ENCODE assay signal across 13 mouse cellular contexts in the genomic region with DNA sequence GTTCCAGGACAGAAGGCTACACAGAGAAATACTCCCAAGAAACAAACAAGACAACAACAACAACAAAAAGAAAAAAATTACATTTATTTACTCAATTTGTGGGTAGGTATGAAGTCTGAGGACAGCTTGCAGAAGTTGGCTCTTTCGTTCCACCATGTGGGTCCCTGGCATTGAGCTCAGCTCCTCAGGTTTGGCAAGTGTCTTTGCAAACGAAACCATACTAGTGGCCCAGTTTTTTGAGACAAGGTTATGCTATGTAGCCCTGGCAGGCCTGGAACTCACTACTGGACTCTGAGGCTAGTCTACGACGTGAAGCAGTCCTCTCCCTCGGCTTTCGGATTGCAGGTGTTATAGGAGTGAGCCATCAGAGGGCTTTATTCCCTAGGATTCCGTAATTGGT. TPM values are rescaled to one million over a fixed set of nuclear protein-coding genes. Genes with fewer than 3 reads are reported as not detected.
DNase-seq lines count a peak whose midpoint lies in the region; ATAC-seq and TF ChIP-seq lines count a peak whose summit lies in the region.
"Had no signal": no experiment of that assay in that cellular context is flagged by ENCODE, and none has a peak within 500 bp of the region (broad histone marks: within the 10 kb centered on the region; RNA-seq: fewer than 3 reads in every experiment).

No protein-coding gene starts in this region.

- H3K9me3 ChIP-seq in hindbrain, embryonic 10.5 days = peaks cover 3% of the 10 kb centered on the region; the same call in 1 of the 2 replicates
- H3K9me3 ChIP-seq in hindbrain, embryonic 16.5 days (ENCODE audit: control insufficient read depth, low read length) = no peaks in the 10 kb centered on the region
- H3K9me3 ChIP-seq in liver, postnatal 0 days (ENCODE audit: low read length) = no peaks in the 10 kb centered on the region
- H3K9me3 ChIP-seq in liver, embryonic 11.5 days (ENCODE audit: control insufficient read depth, low read length) = no peaks in the 10 kb centered on the region
- no peaks in the 10 kb centered on the region for H3K9me3 ChIP-seq in limb, embryonic 10.5 days (replicated peaks)
- H3K9me3 ChIP-seq: hindbrain, embryonic 15.5 days; limb, embryonic 13.5 days had no signal

- 29% methylated on average over 7 of the region's 7 CpGs for WGBS in cerebellum, adult 2 months
- 60% methylated on average over 7 of the region's 7 CpGs for WGBS in hindbrain, embryonic 10.5 days
- 61% methylated on average over 7 of the region's 7 CpGs for WGBS in hindbrain, embryonic 16.5 days
- 52% methylated on average over 7 of the region's 7 CpGs for WGBS in liver, postnatal 0 days (ENCODE audit: insufficient replicate concordance)
- 59% methylated on average over 7 of the region's 7 CpGs for WGBS in liver, embryonic 11.5 days
- 30% methylated on average over 7 of the region's 7 CpGs for WGBS in limb, embryonic 10.5 days

- no peaks in the 10 kb centered on the region for H3K27me3 ChIP-seq in cerebellum, adult 2 months (ENCODE audit: control insufficient read depth, insufficient read depth, low read length)
- H3K27me3 ChIP-seq in hindbrain, embryonic 10.5 days (ENCODE audit: insufficient read depth, poor library complexity, severe bottlenecking) = no peaks in the 10 kb centered on the region
- H3K27me3 ChIP-seq in hindbrain, embryonic 16.5 days (replicated peaks; ENCODE audit: control insufficient read depth, insufficient read depth, low read length) = no peaks in the 10 kb centered on the region
- H3K27me3 ChIP-seq in liver, postnatal 0 days (ENCODE audit: insufficient read depth, low read length) = no peaks in the 10 kb centered on the region
- no peaks in the 10 kb centered on the region for H3K27me3 ChIP-seq in liver, embryonic 11.5 days (replicated peaks; ENCODE audit: control insufficient read depth, insufficient read depth, low read length)
- peaks cover 4% of the 10 kb centered on the region; the same call in 1 of the 2 replicates for H3K27me3 ChIP-seq in limb, embryonic 10.5 days (ENCODE audit: low read depth, poor library complexity, severe bottlenecking)
- H3K27me3 ChIP-seq: hindbrain, embryonic 15.5 days; limb, embryonic 13.5 days had no signal

- H3K4me2 ChIP-seq in hindbrain, embryonic 16.5 days (ENCODE audit: low read length) = no peak overlapping the region
- no peak overlapping the region for H3K4me2 ChIP-seq in liver, postnatal 0 days (ENCODE audit: low read depth, low read length)
- H3K4me2 ChIP-seq in liver, embryonic 11.5 days = no peak overlapping the region
- H3K4me2 ChIP-seq: hindbrain, embryonic 15.5 days; limb, embryonic 13.5 days had no signal

- H3K9ac ChIP-seq in hindbrain, embryonic 16.5 days (ENCODE audit: low read depth, low read length) = no peak overlapping the region
- no peak overlapping the region; the same call in 1 of the 2 replicates for H3K9ac ChIP-seq in liver, postnatal 0 days (replicated peaks)
- no peak overlapping the region for H3K9ac ChIP-seq in liver, embryonic 11.5 days (ENCODE audit: low read depth, low read length)
- H3K9ac ChIP-seq: hindbrain, embryonic 15.5 days; limb, embryonic 13.5 days had no signal

- DNase-seq in cerebellum, adult 2 months = no peak
- DNase-seq in cerebellum, adult 11 months = no peak
- DNase-seq in hindbrain, embryonic 10.5 days (ENCODE audit: low spot score) = no peak
- no peak for DNase-seq in liver, postnatal 0 days
- DNase-seq in liver, embryonic 11.5 days (ENCODE audit: low spot score) = no peak
- DNase-seq in limb, embryonic 10.5 days (ENCODE audit: low spot score) = no peak
- no peak for DNase-seq in gastrocnemius, adult 8-10 months (ENCODE audit: low spot score in 2 of 2)
- DNase-seq: right cerebral cortex, postnatal 25 days; thymus, postnatal 36 days had no signal

- H3K4me1 ChIP-seq in cerebellum, adult 2 months (ENCODE audit: control insufficient read depth, insufficient read depth, low read length) = peaks cover 11% of the 10 kb centered on the region
- peaks cover 34% of the 10 kb centered on the region for H3K4me1 ChIP-seq in hindbrain, embryonic 10.5 days (replicated peaks)
- H3K4me1 ChIP-seq in hindbrain, embryonic 16.5 days (ENCODE audit: control insufficient read depth, insufficient read depth, low read depth, low read length) = peaks cover 15% of the 10 kb centered on the region
- peaks cover 34% of the 10 kb centered on the region for H3K4me1 ChIP-seq in liver, postnatal 0 days (ENCODE audit: insufficient read depth)
- peaks cover 32% of the 10 kb centered on the region for H3K4me1 ChIP-seq in liver, embryonic 11.5 days (replicated peaks; ENCODE audit: control insufficient read depth, insufficient read depth, low read length)
- H3K4me1 ChIP-seq in limb, embryonic 10.5 days = peaks cover 50% of the 10 kb centered on the region

- TF ChIP-seq CTCF in cerebellum, adult 2 months (IDR thresholded peaks at IDR 0.05; ENCODE audit: borderline replicate concordance, insufficient read depth, low read depth, low read length) = no peak
- TF ChIP-seq CTCF in liver, postnatal 0 days (IDR thresholded peaks at IDR 0.05; ENCODE audit: low read depth) = no peak

- H3K36me3 ChIP-seq in hindbrain, embryonic 10.5 days = no peaks in the 10 kb centered on the region
- no peaks in the 10 kb centered on the region for H3K36me3 ChIP-seq in hindbrain, embryonic 16.5 days (ENCODE audit: control insufficient read depth, insufficient read depth, low read length)
- H3K36me3 ChIP-seq in liver, postnatal 0 days (replicated peaks; ENCODE audit: insufficient read depth, low read length) = no peaks in the 10 kb centered on the region
- no peaks in the 10 kb centered on the region for H3K36me3 ChIP-seq in liver, embryonic 11.5 days (ENCODE audit: control insufficient read depth, insufficient read depth, low read length)
- no peaks in the 10 kb centered on the region for H3K36me3 ChIP-seq in limb, embryonic 10.5 days
- H3K36me3 ChIP-seq: hindbrain, embryonic 15.5 days; limb, embryonic 13.5 days had no signal

- no peak for TF ChIP-seq EP300 in liver, postnatal 0 days (IDR thresholded peaks at IDR 0.05; ENCODE audit: low read depth)

- TF ChIP-seq POLR2A in cerebellum, adult 2 months (IDR thresholded peaks at IDR 0.05; ENCODE audit: borderline replicate concordance, insufficient read depth, low read length) = no peak

- no peak for ATAC-seq in hindbrain, embryonic 16.5 days
- ATAC-seq in liver, postnatal 0 days = no peak; the same call in 1 of the 2 replicates
- ATAC-seq in liver, embryonic 11.5 days (replicated peaks; ENCODE audit: low FRiP score) = no peak
- ATAC-seq: activated CD4-positive, CD25-positive, alpha-beta regulatory T cell, adult 4 months had no signal

- H3K27ac ChIP-seq in cerebellum, adult 2 months (ENCODE audit: insufficient read depth, low read length) = peak overlapping the region; percentile 28; the same call in 1 of the 2 replicates
- peak overlapping the region; percentile 50; the same call in 1 of the 2 replicates for H3K27ac ChIP-seq in hindbrain, embryonic 10.5 days
- no peak overlapping the region for H3K27ac ChIP-seq in hindbrain, embryonic 16.5 days (ENCODE audit: low read depth, low read length)
- peak overlapping the region; percentile 92 for H3K27ac ChIP-seq in liver, postnatal 0 days (ENCODE audit: low read depth)
- no peak overlapping the region for H3K27ac ChIP-seq in liver, embryonic 11.5 days (ENCODE audit: low read depth, low read length)
- H3K27ac ChIP-seq in limb, embryonic 10.5 days = peak overlapping the region; percentile 64
- H3K27ac ChIP-seq: hindbrain, embryonic 15.5 days; limb, embryonic 13.5 days had no signal

- H3K4me3 ChIP-seq in cerebellum, adult 2 months (replicated peaks; ENCODE audit: insufficient read depth, low read depth, low read length) = no peak overlapping the region
- no peak overlapping the region for H3K4me3 ChIP-seq in hindbrain, embryonic 10.5 days
- no peak overlapping the region for H3K4me3 ChIP-seq in hindbrain, embryonic 16.5 days (ENCODE audit: low read length)
- no peak overlapping the region for H3K4me3 ChIP-seq in liver, postnatal 0 days (ENCODE audit: low read depth, low read length)
- H3K4me3 ChIP-seq in liver, embryonic 11.5 days (ENCODE audit: low read depth, low read length) = no peak overlapping the region
- no peak overlapping the region for H3K4me3 ChIP-seq in limb, embryonic 10.5 days
- H3K4me3 ChIP-seq: hindbrain, embryonic 15.5 days; limb, embryonic 13.5 days had no signal

RNA-seq across cellular contexts. Expression of a gene that starts 32.7 kb away (rescaled TPM):
- 27.4 and 28.9 TPM in 2 replicates for polyA plus RNA-seq in cerebellum, adult 2 months (2012; rRNA removed)
- 37.1 and 42.2 TPM in 2 replicates for polyA plus RNA-seq in hindbrain, embryonic 10.5 days (2016; fragmentation: Nextera tagmentation; extraction: Ambion mirVana)
- polyA plus RNA-seq in hindbrain, embryonic 16.5 days (2015; fragmentation: Nextera tagmentation; extraction: Ambion mirVana) = 25.6 and 28.5 TPM in 2 replicates
- 10.2 and 12.9 TPM in 2 replicates for polyA plus RNA-seq in liver, postnatal 0 days (2015; fragmentation: Nextera tagmentation; extraction: Ambion mirVana)
- polyA plus RNA-seq in liver, embryonic 11.5 days (2014; fragmentation: Nextera tagmentation; extraction: Ambion mirVana) = 37.6 and 38.8 TPM in 2 replicates
- polyA plus RNA-seq in limb, embryonic 10.5 days (2016; fragmentation: Nextera tagmentation; extraction: Ambion mirVana) = 51.7 and 60.5 TPM in 2 replicates
- total RNA-seq in gastrocnemius, adult 8-10 months (2022) = 10 to 100 TPM; 12.3 to 15.0 (median 13.6) TPM

RNA-seq across cellular contexts. Expression of a gene that starts 34.6 kb away (rescaled TPM):
- polyA plus RNA-seq in cerebellum, adult 2 months (2012; rRNA removed) = 14.5 and 16.6 TPM in 2 replicates
- polyA plus RNA-seq in hindbrain, embryonic 10.5 days (2016; fragmentation: Nextera tagmentation; extraction: Ambion mirVana) = 7.9 and 9.4 TPM in 2 replicates
- polyA plus RNA-seq in hindbrain, embryonic 16.5 days (2015; fragmentation: Nextera tagmentation; extraction: Ambion mirVana) = 7.6 and 7.7 TPM in 2 replicates
- 3.4 and 4.1 TPM in 2 replicates for polyA plus RNA-seq in liver, postnatal 0 days (2015; fragmentation: Nextera tagmentation; extraction: Ambion mirVana)
- 3.6 and 3.9 TPM in 2 replicates for polyA plus RNA-seq in liver, embryonic 11.5 days (2014; fragmentation: Nextera tagmentation; extraction: Ambion mirVana)
- polyA plus RNA-seq in limb, embryonic 10.5 days (2016; fragmentation: Nextera tagmentation; extraction: Ambion mirVana) = 1.9 and 2.4 TPM in 2 replicates
- 10 to 100 TPM in 1 of 4 experiments, 1 to 10 TPM in 3; 4.6 to 10.2 (median 5.7) TPM for total RNA-seq in gastrocnemius, adult 8-10 months (2022)

Comparison
In these comparisons a context has a peak if more than half of its experiments do, and no peak if none do; other contexts are left out.
1. H3K27ac ChIP-seq: peak in cerebellum, adult 2 months (single experiment), hindbrain, embryonic 10.5 days (single experiment), liver, postnatal 0 days (single experiment) and limb, embryonic 10.5 days (single experiment); none in hindbrain, embryonic 16.5 days (single experiment) and liver, embryonic 11.5 days (single experiment).